Mouse (Mus musculus) thymus, adult 2 months (tissue): ENCODE data around the gene Upk1a. TPM values are rescaled to one million over a fixed set of nuclear protein-coding genes. Genes with fewer than 3 reads are reported as not detected.

Experiments
- DNase-seq: peaks from one replicate; pipeline ENCODE4 v3.0.0; 2021
- H3K27ac ChIP-seq: fragments of 200-500 bp; 2 replicates; pipeline ENCODE4 v1.5.1; 2012; ENCODE audit warnings: low read length, control low read depth; ENCODE audit not compliant: control insufficient read depth, insufficient read depth
- H3K27me3 ChIP-seq: fragments of 200-500 bp; 2 replicates; pipeline ENCODE4 v1.6.1; 2012; ENCODE audit warnings: mild to moderate bottlenecking, low read length, moderate library complexity, mixed read lengths; ENCODE audit not compliant: control insufficient read depth, insufficient read depth
- H3K36me3 ChIP-seq: fragments of 200-500 bp; 2 replicates; pipeline ENCODE4 v1.6.1; 2012; ENCODE audit warnings: mild to moderate bottlenecking, low read length, moderate library complexity; ENCODE audit not compliant: control insufficient read depth, insufficient read depth
- H3K4me1 ChIP-seq: fragments of 200-500 bp; replicated peaks from 2 replicates; pipeline ENCODE4 v1.6.1; 2012; ENCODE audit warnings: low read length; ENCODE audit not compliant: control insufficient read depth, insufficient read depth
- H3K4me3 ChIP-seq: fragments of 200-500 bp; 2 replicates; pipeline ENCODE4 v1.5.1; 2012; ENCODE audit warnings: mild to moderate bottlenecking, low read length, control low read depth, moderate library complexity; ENCODE audit not compliant: control insufficient read depth, insufficient read depth
- CTCF ChIP-seq: fragments of 200-500 bp; IDR thresholded peaks from 2 replicates; pipeline ENCODE4 v1.5.1; 2012; ENCODE audit warnings: mild to moderate bottlenecking, control low read depth, low read length, moderate library complexity, borderline replicate concordance; ENCODE audit not compliant: control insufficient read depth, poor library complexity, insufficient read depth; ENCODE audit errors: extremely low read depth
- POLR2A ChIP-seq: fragments of 200-500 bp; IDR thresholded peaks from 2 replicates; pipeline ENCODE4 v1.6.1; 2012; ENCODE audit warnings: mild to moderate bottlenecking, low read length, control low read depth, moderate library complexity; ENCODE audit not compliant: control insufficient read depth, poor library complexity, insufficient read depth; ENCODE audit errors: extremely low read depth
- WGBS: fragments of 180-500 bp; shearing (Covaris S2); methylation state at CpG from one replicate; pipeline ENCODE4 v1.1.7; 2018; 5-methylcytosine and 5-hydroxymethylcytosine counted together
- polyA plus RNA-seq: library from polyadenylated mRNA; depleted of rRNA; stranded (reverse); fragments of >200 nt; gene quantifications from 2 replicates; pipeline ENCODE4 v1.2.3, GENCODE M21; 2012

Gene Upk1a
- polyA plus RNA-seq, 1 experiment = 7.5 TPM

- DNase-seq = no peak
- H3K27me3 ChIP-seq = no peaks in the 10 kb centered on the region
- TF ChIP-seq POLR2A = no peak
- TF ChIP-seq CTCF = no peak
- H3K27ac ChIP-seq = no peak overlapping the region
- H3K36me3 ChIP-seq = no peaks in the 10 kb centered on the region
- WGBS = 87% methylated on average over 8 of the region's 8 CpGs
- H3K4me3 ChIP-seq = no peak overlapping the region
- H3K4me1 ChIP-seq = 0 out of 2 replicates have a peak, but pooled peaks cover 5% of the 10 kb centered on the region
Observed at GRCm38 (mm10) chr7:30604944-30605343, 7.7 kb downstream of the Upk1a start.

- Histone ChIP-seq H3K4me1 (0 out of 2 replicates have a peak, but pooled peaks cover 5% of the 10 kb centered on the region), H3K27me3 (no peaks in the 10 kb centered on the region), H3K36me3 (no peaks in the 10 kb centered on the region), H3K4me3 (no peak overlapping the region), H3K27ac (no peak overlapping the region)
- DNase-seq = no peak
- WGBS = 43% methylated on average over 8 of the region's 8 CpGs
- TF ChIP-seq CTCF (no peak), POLR2A (no peak)
Observed at GRCm38 (mm10) chr7:30604424-30604823, 8.2 kb downstream of the Upk1a start.

GRCm38 (mm10) chr7:30602583-30602982, 10.1 kb downstream of the Upk1a start:
- Histone ChIP-seq H3K27ac (no peak overlapping the region), H3K4me3 (no peak overlapping the region), H3K36me3 (no peaks in the 10 kb centered on the region), H3K4me1 (no peaks in the 10 kb centered on the region), H3K27me3 (no peaks in the 10 kb centered on the region)
- TF ChIP-seq CTCF (no peak), POLR2A (no peak)
- DNase-seq = no peak
- WGBS = 81% methylated on average over 3 of the region's 3 CpGs

GRCm38 (mm10) chr7:30600651-30601050, 12.0 kb downstream of the Upk1a start:
- Histone ChIP-seq H3K36me3 (no peaks in the 10 kb centered on the region), H3K27ac (no peak overlapping the region), H3K27me3 (no peaks in the 10 kb centered on the region), H3K4me1 (no peaks in the 10 kb centered on the region), H3K4me3 (no peak overlapping the region)
- 79% methylated on average over 7 of the region's 7 CpGs for WGBS
- TF ChIP-seq POLR2A (no peak), CTCF (no peak)
- DNase-seq = no peak

GRCm38 (mm10) chr7:30599933-30600353, 12.7 kb downstream of the Upk1a start:
- no peaks in the 10 kb centered on the region for H3K4me1 ChIP-seq
- peak; percentile 59 for DNase-seq
- no peaks in the 10 kb centered on the region for H3K27me3 ChIP-seq
- no peaks in the 10 kb centered on the region for H3K36me3 ChIP-seq
- H3K4me3 ChIP-seq = no peak overlapping the region
- no peak overlapping the region for H3K27ac ChIP-seq
- WGBS = 7% methylated on average over 16 of the region's 16 CpGs
- no peak for TF ChIP-seq CTCF
- TF ChIP-seq POLR2A = no peak

GRCm38 (mm10) chr7:30598786-30599185, 13.9 kb downstream of the Upk1a start, which contains the start of gene Zbtb32:
Zbtb32 (minus strand) TSS chr7:30598909.
- no peak for TF ChIP-seq POLR2A
- no peak for TF ChIP-seq CTCF
- Histone ChIP-seq H3K27me3 (no peaks in the 10 kb centered on the region), H3K4me3 (no peak within 1 kb of the TSS), H3K4me1 (no peaks in the 10 kb centered on the region), H3K27ac (no peak within 1 kb of the TSS), H3K36me3 (no peaks in the 10 kb centered on the region)
- DNase-seq = no peak
- 97% methylated on average over 12 of the region's 12 CpGs for WGBS

- no peak overlapping the region for H3K4me3 ChIP-seq
- H3K27ac ChIP-seq = no peak overlapping the region
- no peaks in the 10 kb centered on the region for H3K36me3 ChIP-seq
- H3K4me1 ChIP-seq = no peaks in the 10 kb centered on the region
- no peak for DNase-seq
- 88% methylated on average over 5 of the region's 5 CpGs for WGBS
- TF ChIP-seq CTCF (no peak), POLR2A (no peak)
- H3K27me3 ChIP-seq = no peaks in the 10 kb centered on the region
Observed at GRCm38 (mm10) chr7:30596811-30597210, 15.8 kb downstream of the Upk1a start.
